Mouse (Mus musculus) monocyte, adult 2 months (primary cell): ENCODE data around the gene Itpr1.

Source experiments
- DNase-seq, 2 experiments: peaks; one replicate each; pipeline ENCODE4 v3.0.0; 2022; ENCODE audit warnings: low spot score in 2 of 2, low read depth in 1 of 2

The Itpr1 gene

GRCm38 (mm10) chr6:108212881-108213295 lies at the start of gene Itpr1:
Itpr1 (plus strand) TSS chr6:108213096.
- peak; percentile 94 to 95 for DNase-seq

- no peak for DNase-seq
These were observed 48.0 kb upstream of the Itpr1 start for GRCm38 (mm10) chr6:108164935-108165334.

DNA sequence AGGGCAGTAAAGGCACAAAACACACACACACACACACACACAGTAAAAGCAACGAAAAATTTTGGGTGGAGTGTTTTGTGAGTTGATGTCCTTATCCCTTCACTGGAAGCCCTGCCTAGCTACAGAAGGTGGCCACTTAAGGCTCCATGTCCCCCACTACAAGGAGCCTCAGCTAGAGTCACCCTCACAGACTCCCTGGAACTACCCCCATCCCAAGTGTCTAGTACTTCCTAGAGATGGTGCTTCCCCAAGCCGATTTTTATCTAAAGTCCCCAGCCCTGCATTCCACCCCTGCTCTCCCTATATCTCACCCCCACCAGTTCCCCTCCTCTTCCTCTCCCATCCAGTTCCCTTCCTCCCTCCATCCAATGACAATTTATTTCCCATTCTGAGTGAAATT lies 47.3 kb upstream of the Itpr1 start:
- DNase-seq = no peak

DNA sequence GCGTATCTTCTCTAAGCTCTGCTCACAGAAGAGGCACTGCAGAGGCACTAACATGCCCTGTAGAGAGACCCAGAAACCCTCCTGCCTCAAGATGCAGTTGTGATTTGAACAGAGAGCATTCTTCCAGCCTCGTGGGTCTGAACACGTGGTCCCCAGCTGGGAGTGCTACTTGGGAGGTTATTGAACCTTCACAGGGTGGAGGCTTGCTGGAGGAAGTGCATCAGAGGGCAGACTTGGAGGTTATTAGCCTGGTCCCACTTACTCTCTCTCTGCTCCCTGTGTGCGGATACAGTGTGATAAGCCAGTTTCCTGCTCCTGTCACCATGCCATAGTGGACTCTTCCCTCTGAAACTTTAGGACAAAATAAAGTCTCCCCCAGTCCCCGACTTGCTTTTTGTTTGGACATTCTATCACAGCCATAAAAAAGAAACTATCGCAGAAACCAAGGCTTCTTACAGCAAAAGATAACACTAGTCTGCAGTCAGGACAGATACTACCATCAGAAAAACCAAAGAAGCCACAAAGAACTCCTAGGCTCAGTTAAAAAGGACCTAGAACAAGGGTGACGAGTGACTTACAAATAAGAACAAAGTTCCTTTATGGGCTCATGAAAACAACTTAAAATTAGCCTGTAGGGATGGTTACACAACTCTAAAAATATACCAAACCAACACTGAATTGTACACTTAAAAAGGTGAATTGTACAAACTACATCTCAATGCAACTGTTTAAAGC lies 44.8 kb upstream of the Itpr1 start:
- DNase-seq = no peak

DNA sequence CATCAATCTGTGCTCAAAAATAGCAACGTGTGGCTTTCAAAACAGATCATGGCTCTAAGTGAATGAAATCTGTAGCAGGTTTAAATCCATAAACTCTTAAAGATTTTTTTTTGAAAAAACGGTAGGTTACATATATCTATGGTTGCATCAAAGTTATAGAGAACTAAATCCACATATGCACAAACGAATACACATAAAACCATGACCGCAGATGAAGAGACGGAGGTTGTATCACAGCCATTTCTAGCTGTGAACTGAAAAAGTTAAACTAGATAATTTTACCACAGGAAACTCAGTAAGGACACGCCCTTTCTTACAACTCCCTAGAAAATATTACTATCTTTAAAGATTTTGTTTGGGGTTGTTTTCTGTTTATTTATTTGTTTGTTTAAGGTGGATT lies 44.2 kb upstream of the Itpr1 start:
- DNase-seq = no peak

- no peak for DNase-seq
These were observed 43.4 kb upstream of the Itpr1 start for GRCm38 (mm10) chr6:108169466-108169865.

GRCm38 (mm10) chr6:108172219-108172618 lies 40.7 kb upstream of the Itpr1 start:
- no peak for DNase-seq

DNA sequence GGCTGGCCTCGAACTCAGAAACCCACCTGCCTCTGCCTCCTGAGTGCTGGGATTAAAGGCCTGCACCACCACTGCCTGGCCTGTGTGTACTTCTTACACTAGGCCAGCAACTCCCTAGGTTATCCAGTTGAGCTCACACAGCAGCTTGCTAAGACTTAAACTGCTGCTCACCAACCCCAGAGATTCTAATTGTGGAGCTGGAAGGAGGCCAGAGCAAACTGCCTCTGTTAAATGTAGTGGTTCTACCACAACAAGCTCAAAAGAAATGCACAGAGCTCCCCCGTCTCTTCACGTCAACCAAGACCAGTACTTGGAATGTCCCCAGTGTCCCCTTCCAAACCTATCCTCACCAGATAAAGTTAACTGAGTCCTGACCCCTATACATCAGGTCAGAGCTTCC lies 38.7 kb upstream of the Itpr1 start:
- no peak for DNase-seq

DNA sequence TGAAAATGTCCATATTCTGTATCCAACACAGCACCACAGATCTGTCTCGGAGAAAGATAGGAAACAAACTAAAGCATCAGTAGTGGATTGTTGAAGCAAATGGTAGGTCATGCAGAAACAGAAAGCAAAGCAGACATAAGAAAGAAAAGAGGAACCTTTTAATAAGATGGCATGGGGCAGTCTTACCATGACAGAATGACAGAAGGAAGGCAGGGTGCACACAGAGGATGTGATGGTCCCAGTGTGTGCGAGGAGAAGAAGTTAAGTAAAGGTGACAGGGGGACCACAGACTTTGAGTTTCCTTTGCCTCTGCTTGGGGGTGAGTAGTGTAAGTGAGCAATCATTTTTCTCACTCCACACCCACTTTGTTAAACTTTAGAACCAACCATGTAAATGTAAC lies 33.8 kb upstream of the Itpr1 start:
- no peak for DNase-seq

DNA sequence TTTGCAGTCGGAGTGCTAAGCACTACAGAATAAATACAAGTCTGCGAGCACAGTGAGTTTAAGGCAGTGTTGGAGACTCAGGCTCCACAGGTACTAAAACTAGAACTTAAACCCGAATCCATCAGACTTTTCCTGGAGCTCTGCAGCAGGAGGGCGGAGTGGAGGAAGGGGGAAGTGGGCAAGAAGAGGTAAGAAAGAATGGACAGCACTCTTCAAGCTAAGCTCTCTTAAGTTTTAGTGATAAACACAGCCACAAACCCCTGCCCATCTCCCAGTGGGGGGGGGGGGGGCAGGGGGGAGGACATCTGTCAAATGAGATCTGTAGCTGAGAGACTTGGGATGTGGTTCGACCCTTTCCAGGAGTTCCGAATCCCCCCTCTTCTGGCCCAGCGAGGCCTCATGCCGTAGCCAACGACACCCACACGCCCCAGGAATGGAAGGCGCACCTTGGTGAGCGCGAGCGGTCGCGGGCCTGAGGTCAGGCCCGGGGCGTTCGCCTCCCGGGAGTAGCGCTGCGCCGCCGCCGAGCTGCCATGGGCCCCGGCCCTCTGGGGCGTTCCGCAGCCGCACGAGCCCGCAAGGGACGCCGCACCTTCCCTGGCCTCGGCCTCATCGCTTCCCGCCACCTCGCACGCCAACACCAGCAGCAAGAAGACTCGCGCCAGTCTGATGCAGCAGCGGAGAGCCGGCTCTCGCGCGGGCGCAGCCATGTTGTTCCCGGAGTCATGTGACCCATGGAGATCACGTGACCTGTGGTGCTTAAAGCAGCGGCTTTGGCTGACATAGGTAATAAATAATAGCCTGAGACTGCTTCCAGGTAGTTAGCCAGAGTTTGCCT lies 27.8 kb upstream of the Itpr1 start, which contains the start of gene Sumf1:
Sumf1 (minus strand) TSS at position 736 of the 838 bp plus-strand sequence.
- DNase-seq = peak; percentile 42 to 65

GRCm38 (mm10) chr6:108185685-108186009 lies 27.2 kb upstream of the Itpr1 start:
- DNase-seq = no peak

DNA sequence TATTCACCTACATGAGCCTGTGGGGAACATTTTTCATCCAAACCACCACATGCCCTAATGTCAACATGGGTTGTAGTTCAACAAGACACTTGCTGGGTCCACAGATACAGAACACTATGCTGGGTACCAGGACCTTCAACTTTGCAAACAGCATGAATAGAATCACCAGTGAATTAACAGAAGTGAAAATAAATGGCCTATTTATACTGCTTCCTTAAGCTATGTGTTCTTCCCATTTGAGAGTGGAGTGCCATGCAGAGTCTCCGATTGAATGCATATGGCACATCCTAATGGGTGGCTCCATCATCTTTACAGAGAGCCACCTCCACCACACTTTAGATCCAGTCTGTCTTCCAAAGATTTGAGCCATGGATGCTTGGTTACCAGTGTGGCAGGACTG lies 22.2 kb upstream of the Itpr1 start:
- DNase-seq = no peak

DNA sequence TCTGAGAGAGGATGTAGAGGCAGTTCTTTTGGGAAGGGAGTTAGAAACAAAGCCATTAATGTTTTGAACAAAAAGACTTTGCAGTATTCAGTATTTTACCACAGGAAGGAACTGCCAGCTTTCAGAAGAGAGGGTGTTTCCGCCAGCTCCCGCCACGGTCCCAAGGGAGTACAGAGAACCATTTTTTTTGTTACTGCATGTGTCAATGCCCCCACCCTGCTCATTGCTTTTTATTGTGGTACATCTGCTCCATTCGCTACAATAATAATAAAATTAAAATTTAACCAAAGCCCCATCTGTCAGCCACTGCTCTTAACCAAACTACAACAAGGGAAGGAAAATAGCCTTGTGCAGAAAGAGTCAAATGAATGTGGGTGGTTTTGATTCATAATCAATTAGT lies 20.3 kb upstream of the Itpr1 start:
- no peak for DNase-seq

GRCm38 (mm10) chr6:108196665-108197064 lies 16.2 kb upstream of the Itpr1 start:
- no peak for DNase-seq

GRCm38 (mm10) chr6:108197117-108197516 lies 15.8 kb upstream of the Itpr1 start:
- peak; percentile 45 to 55 for DNase-seq

DNA sequence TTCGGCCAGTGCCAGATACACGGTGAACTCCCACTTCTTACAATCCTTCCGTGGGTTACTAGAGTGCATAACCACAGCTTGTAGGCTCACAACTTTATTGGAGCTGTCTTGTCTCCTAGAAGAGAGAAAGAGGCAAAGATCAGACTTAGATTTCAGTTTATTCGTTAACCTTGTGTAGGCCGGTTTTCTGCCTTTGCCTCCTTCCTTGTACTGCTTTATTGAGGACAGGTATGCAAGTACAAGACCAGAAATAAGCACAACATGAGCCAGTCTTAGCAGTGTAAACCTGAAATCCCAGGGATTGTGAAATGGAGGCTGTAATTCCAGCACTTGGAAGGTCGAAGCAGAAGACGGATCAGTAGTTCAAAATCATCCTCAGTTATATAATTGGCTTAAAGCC lies 14.6 kb upstream of the Itpr1 start:
- no peak for DNase-seq

DNA sequence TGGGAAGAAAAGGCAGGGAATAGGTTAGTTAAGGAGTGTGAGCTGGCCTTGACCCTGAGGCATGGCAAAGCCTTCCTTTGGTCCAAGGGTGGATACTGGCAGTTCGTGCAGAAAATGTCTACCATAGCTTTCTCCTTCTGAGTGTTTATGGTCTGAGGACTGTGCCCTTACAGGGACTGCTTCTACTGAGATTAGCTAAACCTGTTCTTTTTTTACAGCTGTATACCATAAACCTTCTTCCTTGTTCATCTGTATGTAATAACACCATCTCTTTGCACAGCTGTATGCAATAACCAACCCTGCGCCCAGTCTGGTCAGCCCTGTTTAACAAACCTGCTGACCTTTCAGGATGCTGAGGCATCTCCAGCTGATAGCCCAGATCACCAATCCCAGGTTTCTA lies 8.6 kb upstream of the Itpr1 start:
- DNase-seq = no peak

DNA sequence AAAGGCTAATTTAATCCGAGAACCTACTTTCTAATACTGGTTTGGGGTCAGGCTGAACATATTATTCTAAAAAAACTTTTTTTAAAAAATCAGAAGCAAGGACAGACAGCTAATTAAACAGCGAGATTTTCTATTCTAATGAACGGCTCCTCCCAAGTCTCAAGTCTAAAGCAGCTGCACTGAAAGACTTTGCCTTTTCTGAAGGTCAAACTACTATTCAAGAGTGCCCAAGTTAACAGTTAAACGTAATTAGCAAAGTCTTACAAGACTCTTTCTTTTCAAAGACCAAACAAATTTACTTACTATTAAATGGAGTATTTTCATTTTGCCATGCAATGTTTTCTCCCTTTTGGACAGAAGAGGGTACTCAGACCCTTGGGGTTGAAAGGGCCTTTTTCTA lies 6.8 kb upstream of the Itpr1 start:
- DNase-seq = no peak

DNA sequence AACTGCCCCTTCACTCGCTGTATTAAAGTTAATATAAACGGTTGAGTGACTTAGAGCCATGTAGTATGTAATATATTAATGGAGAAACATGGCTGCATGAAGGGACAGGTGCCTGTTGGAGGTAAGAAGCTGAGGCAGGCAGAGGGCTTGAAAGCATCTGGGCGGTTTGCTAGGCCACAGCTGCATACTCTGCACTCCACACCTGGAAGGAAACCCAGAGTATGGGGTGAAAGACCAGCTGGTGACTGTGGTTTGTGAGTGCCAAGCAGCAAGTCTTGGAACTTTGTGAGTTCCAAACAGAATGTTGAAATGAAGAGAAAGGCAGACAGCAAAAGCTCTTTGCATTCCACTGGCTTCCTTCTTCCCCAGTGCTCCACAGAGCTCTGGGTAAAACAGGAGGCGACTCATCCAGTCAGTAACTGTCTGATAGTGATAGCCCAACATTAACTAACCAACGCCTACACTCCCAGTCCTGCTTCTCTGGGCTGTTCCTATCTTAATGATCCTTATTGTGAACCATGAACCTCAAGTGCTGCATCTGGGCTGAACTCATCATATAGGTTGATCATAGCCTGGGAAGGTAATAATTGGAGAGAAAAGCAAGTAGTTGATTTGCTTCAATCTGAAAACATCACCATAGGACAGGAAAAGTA lies 5.9 kb upstream of the Itpr1 start:
- DNase-seq = no peak

DNA sequence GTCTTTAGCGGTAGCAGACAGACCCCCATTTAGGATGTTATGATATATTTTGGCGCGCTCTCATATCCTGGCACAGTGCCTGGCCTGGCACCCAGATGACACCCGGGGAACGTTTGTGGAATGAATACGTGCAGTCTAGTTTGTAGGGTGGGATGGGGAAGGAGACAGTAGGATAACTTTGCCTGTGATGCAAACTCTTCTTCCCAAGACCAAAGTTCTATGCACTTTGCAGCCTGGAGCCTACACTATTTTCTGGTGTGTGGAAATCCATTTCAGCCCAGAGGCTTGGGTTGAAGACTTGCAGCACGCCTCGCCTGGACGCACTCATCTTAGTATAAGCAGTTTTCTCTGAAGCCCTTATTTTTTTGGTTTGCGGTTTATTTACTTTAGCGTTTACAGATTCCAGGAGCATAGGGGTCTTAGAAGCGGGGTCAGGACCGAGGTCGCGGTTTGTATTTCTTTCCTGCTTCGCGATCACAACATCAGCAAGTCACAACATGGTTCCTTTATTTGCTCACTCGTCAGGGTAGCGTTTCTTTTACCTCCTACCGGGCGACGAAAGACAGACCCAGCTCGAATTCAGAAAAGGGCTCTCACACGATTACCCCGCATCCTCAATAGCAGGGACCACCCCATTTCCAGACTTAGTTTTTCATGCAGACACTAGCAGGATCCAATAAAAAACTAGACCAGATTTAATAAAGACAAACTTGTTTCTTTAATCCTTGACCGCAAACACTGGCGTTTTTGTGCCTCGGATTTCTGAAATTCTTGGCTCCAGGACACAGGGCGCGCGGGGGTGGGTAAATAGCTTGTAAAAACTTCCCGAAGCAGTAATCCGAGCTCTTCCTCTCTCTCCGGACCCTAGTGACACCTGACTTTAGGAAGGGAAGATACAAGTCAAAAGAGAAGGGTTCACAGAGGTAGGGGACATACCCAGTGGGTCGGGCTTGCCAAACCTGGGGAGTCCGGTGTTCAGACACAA lies 708 bp upstream of the Itpr1 start:
- DNase-seq = no peak
